Mouse (Mus musculus): Measurements from ENCODE around the gene Slc25a4. TPM values are rescaled to one million over a fixed set of nuclear protein-coding genes. Genes with fewer than 3 reads are reported as not detected.

Gene Slc25a4
- polyA plus RNA-seq, 1 experiment from 2014 or later: 1,621 TPM

DNA sequence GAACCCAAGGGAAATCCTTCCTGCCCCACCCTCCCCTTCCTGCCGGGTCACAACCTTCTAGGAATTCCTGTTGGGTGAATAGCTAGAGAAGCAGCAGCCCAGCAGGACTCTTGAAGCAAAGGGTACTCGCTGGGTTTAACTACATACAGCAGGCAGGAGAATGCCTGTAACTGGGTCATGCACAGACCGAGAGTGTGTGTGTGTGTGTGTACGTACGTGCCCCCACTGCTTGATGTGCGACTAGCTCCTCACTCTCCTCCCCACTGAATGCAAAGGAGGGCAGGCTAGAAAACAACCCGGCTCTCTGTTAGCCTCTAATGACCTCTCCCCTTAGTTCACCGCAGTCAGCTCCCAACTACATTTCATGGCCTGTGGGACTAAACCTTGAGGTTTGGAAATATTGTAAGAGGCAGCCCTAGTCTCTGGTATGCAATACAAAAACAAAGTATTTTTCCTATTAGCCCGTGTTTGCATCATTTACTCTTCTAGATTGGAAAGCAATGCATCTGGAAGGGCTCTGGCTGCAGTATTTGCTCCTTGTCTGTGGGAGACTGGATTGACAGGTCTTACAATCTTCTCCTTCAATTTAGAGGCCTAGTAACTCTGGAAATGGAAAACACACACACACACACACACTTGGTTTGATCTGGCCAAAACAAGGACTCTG lies 6.0 kb downstream of the Slc25a4 start:
- 76% methylated on average over 9 of the region's 9 CpGs for WGBS
- peak overlapping the region; percentile 37 for H3K27ac ChIP-seq (replicated peaks)
- ATAC-seq (ENCODE audit: extremely low read depth, insufficient number of reproducible peaks, low FRiP score, low TSS enrichment): no peak

DNA sequence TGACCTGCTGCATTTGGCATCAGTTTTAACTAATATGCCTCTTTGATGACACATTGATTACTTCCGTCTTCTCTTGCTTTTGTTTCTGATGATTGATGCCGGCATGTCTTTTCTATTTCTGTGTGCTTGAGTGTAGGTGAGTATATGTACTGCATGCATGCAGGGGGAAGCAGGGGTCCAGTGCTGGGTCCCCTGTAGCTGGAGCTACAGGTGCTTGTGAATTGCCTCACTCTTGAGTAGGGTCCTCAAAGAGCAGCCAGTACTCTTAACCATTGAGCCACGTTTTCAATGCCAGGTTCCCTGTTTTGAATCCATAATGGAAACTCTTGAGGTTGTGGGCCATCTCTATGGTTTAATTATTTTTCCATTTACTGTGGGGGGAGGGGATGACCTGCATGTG lies 6.8 kb downstream of the Slc25a4 start:
- Histone ChIP-seq H3K4me2 (no peak overlapping the region), H3K36me3 (peaks cover 72% of the 10 kb centered on the region), H3K9ac (no peak overlapping the region), H3K27me3 (replicated peaks) (no peaks in the 10 kb centered on the region), H3K4me3 (no peak overlapping the region), H3K9me3 (no peaks in the 10 kb centered on the region), H3K27ac (replicated peaks) (no peak overlapping the region; the same call in 1 of the 2 replicates), H3K4me1 (peaks cover 40% of the 10 kb centered on the region)
- 78% methylated on average over 3 of the region's 3 CpGs for WGBS
- ATAC-seq (ENCODE audit: extremely low read depth, insufficient number of reproducible peaks, low FRiP score, low TSS enrichment): no peak

More for the DNA sequence above, 6.0 kb downstream of the Slc25a4 start:
- Histone ChIP-seq H3K4me1 (peaks cover 48% of the 10 kb centered on the region), H3K27me3 (replicated peaks) (no peaks in the 10 kb centered on the region), H3K9me3 (no peaks in the 10 kb centered on the region), H3K9ac (no peak overlapping the region), H3K36me3 (peaks cover 80% of the 10 kb centered on the region), H3K4me2 (no peak overlapping the region), H3K4me3 (no peak overlapping the region)

DNA sequence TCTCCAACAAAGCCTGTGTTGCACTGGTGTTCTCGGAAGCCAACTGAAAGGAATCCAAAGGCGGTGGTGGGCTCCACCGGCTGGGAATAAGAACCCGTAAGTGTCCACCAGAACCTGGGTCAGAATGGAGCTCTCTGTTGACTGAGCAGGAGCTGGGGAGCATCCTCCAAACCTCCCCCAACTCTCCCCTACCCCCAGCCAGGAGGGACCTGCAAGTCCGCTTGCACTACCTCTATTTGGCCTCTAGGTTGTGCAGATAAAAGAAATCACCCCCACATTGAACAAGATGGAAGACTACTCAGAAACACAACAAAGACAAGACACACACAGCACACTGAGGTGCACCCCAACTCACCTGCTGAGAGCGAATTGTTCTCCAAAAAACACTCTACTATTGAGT lies 8.7 kb downstream of the Slc25a4 start:
- Histone ChIP-seq H3K4me2 (no peak overlapping the region), H3K36me3 (peaks cover 64% of the 10 kb centered on the region), H3K9ac (no peak overlapping the region), H3K9me3 (no peaks in the 10 kb centered on the region), H3K27me3 (replicated peaks) (no peaks in the 10 kb centered on the region), H3K4me3 (no peak overlapping the region), H3K27ac (replicated peaks) (no peak overlapping the region), H3K4me1 (peaks cover 21% of the 10 kb centered on the region)
- ATAC-seq (ENCODE audit: extremely low read depth, insufficient number of reproducible peaks, low FRiP score, low TSS enrichment): no peak
- WGBS: 79% methylated on average over 6 of the region's 6 CpGs

DNA sequence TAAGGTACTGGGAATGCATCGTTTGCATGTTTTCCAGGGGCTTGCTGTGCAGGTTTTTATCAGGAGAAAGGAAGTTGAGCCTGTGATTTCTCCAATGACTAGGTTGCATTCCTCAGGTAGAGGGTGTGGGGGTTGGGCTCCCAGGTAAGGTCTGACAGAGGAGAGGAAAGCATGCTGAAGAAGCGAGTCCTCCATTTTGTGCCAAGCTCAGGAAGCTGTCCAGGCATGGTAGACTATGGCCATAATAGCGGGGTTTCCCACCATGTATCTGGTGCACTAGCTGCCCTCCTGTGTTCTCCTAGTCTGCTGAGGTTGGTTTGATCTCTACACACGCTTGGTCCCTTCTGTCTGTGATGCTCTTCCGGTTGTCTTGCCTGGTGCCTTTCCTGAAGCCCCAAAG lies 13.4 kb downstream of the Slc25a4 start:
- Histone ChIP-seq H3K9me3 (no peaks in the 10 kb centered on the region), H3K27ac (replicated peaks) (no peak overlapping the region), H3K36me3 (peaks cover 55% of the 10 kb centered on the region), H3K4me2 (no peak overlapping the region), H3K9ac (no peak overlapping the region), H3K4me3 (no peak overlapping the region), H3K4me1 (no peaks in the 10 kb centered on the region), H3K27me3 (replicated peaks) (no peaks in the 10 kb centered on the region)
- no peak for ATAC-seq (ENCODE audit: extremely low read depth, insufficient number of reproducible peaks, low FRiP score, low TSS enrichment)
- WGBS: 82% methylated on average over 5 of the region's 5 CpGs

DNA sequence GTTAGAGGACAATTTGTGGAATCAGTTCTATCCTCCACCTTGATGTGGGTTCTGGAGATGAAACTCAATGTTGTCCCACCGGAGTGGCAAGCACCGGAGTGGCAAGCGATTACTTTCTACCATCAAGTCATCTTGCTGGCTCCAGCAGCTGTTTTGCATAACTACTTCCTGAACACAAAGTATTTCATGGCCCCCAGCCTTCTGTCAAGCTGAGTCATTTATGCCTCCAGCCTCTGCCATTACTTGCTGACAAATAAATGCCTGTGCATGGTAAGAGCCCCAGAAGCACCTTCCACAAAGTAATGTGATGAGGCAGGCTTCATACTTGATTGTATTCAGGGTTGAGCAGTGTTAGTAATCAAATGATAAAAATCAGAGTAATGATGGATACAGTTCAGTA lies 14.2 kb downstream of the Slc25a4 start:
- Histone ChIP-seq H3K9ac (no peak overlapping the region), H3K27ac (replicated peaks) (no peak overlapping the region), H3K4me3 (no peak overlapping the region), H3K4me1 (no peaks in the 10 kb centered on the region), H3K27me3 (replicated peaks) (no peaks in the 10 kb centered on the region), H3K36me3 (peaks cover 59% of the 10 kb centered on the region), H3K4me2 (no peak overlapping the region), H3K9me3 (no peaks in the 10 kb centered on the region)
- 88% methylated on average over 3 of the region's 3 CpGs for WGBS
- no peak for ATAC-seq (ENCODE audit: extremely low read depth, insufficient number of reproducible peaks, low FRiP score, low TSS enrichment)

DNA sequence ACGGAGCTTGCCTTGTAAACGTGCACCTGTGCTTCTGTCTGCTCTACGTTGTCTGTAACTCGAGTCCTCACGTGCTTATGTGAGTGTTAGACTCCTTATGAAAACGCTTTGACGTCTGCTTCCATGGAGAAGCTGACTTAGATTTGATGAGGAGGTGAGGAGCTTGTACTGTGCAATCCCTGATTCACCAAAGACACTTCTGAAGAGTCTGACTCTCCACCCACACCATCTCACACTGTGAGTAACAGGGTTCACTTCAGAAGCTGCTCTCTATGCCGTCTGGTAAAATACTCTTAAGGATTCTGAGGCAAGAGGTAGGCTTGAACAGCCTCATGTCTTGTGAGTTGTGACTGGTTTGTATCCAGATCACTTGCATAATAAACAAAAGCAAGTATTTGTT lies 18.0 kb downstream of the Slc25a4 start:
- 78% methylated on average over 8 of the region's 8 CpGs for WGBS
- Histone ChIP-seq H3K36me3 (peaks cover 62% of the 10 kb centered on the region), H3K27ac (replicated peaks) (no peak overlapping the region), H3K9me3 (no peaks in the 10 kb centered on the region), H3K4me2 (no peak overlapping the region), H3K9ac (no peak overlapping the region), H3K27me3 (replicated peaks) (no peaks in the 10 kb centered on the region), H3K4me3 (no peak overlapping the region), H3K4me1 (no peaks in the 10 kb centered on the region)
- ATAC-seq (ENCODE audit: extremely low read depth, insufficient number of reproducible peaks, low FRiP score, low TSS enrichment): no peak

DNA sequence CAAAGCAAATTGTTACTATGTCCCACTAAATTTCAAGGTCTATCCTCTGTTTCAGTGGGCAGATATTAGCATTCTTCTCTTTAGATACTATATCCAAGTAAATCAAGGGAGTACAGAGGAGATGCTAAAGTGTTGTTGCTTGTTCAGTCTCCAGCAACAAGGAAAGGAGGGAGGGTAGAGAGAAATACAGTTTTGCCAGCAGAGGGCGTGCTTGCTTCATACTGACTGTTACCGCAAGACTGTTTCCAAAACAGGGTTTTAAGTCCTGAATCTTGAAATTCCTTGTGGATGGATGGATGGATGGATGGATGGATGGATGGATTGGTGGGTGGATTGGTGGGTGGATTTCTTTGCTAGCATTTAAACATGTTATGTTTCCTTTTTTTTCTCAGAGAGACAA lies 25.7 kb downstream of the Slc25a4 start:
- no peak for ATAC-seq (ENCODE audit: extremely low read depth, insufficient number of reproducible peaks, low FRiP score, low TSS enrichment)
- no peak overlapping the region for H3K27ac ChIP-seq (replicated peaks)

DNA sequence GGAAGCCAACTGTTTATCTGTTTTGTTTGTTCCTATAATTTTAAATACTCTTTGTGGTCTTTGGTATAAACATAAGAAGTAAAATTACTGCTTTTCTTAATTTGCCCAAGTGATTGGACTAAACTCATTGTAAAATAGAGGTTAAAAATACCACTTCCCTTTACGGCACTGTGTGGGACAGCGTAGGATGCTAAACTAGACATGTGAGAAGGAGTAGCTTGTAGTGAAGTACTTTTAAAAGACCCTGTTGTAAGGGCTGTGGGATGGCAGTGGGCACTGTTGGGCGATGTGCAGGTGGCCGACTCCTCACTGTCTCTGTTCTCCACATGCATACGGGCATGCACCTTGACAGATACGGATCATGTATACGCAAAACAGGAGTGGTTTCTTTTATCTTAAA lies 30.9 kb downstream of the Slc25a4 start:
- Histone ChIP-seq H3K4me2 (no peak overlapping the region), H3K9ac (no peak overlapping the region), H3K36me3 (peaks cover 31% of the 10 kb centered on the region), H3K27ac (replicated peaks) (no peak overlapping the region), H3K27me3 (replicated peaks) (no peaks in the 10 kb centered on the region), H3K4me1 (no peaks in the 10 kb centered on the region), H3K4me3 (no peak overlapping the region), H3K9me3 (no peaks in the 10 kb centered on the region)
- 86% methylated on average over 7 of the region's 7 CpGs for WGBS
- ATAC-seq (ENCODE audit: extremely low read depth, insufficient number of reproducible peaks, low FRiP score, low TSS enrichment): no peak

More for the DNA sequence above, 25.7 kb downstream of the Slc25a4 start:
- H3K9ac ChIP-seq: no peak overlapping the region
- no peaks in the 10 kb centered on the region for H3K9me3 ChIP-seq
- peaks cover 24% of the 10 kb centered on the region for H3K36me3 ChIP-seq
- 5% methylated on average over 2 of the region's 2 CpGs for WGBS
- peaks cover 8% of the 10 kb centered on the region for H3K4me1 ChIP-seq
- no peak overlapping the region for H3K4me2 ChIP-seq
- H3K4me3 ChIP-seq: no peak overlapping the region
- H3K27me3 ChIP-seq (replicated peaks): no peaks in the 10 kb centered on the region

DNA sequence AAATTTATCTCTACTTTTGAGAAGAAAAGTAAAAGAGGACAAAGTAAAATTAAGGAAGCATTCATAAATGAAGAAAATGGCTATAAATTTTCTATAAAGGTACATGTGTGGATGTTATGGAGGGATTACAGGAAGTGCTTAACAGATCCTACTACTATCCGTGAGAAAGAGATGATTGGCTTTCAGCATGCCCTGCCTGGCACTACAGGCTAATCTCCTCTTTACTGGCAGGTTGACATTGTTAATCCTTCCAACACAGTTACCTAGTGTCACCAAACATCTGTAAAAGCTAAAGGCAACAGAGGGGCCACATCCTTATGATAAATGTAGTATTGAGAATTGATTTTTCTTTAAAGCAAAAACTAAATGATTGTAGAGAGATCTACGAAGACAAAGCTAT lies 37.4 kb downstream of the Slc25a4 start:
- Histone ChIP-seq H3K4me2 (no peak overlapping the region), H3K27ac (replicated peaks) (no peak overlapping the region), H3K27me3 (replicated peaks) (no peaks in the 10 kb centered on the region), H3K4me1 (no peaks in the 10 kb centered on the region), H3K9me3 (no peaks in the 10 kb centered on the region), H3K9ac (no peak overlapping the region), H3K4me3 (no peak overlapping the region), H3K36me3 (peaks cover 30% of the 10 kb centered on the region)
- WGBS: 53% methylated on average over 2 of the region's 2 CpGs
- no peak for ATAC-seq (ENCODE audit: extremely low read depth, insufficient number of reproducible peaks, low FRiP score, low TSS enrichment)

DNA sequence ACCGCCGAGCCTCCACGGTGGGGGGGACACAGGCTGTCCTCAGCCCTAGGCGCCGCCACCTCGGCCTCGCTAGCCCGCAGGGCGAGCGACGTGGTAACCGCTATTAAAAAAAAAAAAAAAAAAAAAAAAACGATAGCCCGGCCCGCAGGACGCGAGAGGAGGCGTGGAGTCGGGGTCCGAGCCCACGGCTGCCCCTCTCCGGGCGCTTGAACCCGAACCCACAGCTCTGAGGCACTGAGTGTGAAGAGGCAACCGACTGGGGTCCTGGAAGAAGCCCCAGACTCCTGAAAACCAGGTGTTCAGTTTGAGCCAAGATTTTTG lies 47.3 kb downstream of the Slc25a4 start:
- ATAC-seq (ENCODE audit: extremely low read depth, insufficient number of reproducible peaks, low FRiP score, low TSS enrichment): no peak
- H3K9me3 ChIP-seq: no peaks in the 10 kb centered on the region
- 0 out of 2 replicates have a peak, but pooled peaks cover 3% of the 10 kb centered on the region for H3K36me3 ChIP-seq
- peak overlapping the region; percentile 87 for H3K27ac ChIP-seq (replicated peaks)
- peak overlapping the region; percentile 88 for H3K9ac ChIP-seq
- peaks cover 22% of the 10 kb centered on the region for H3K4me1 ChIP-seq
- H3K4me3 ChIP-seq: peak overlapping the region; percentile 85
- no peaks in the 10 kb centered on the region for H3K27me3 ChIP-seq (replicated peaks)
- 0% methylated on average over 24 of the region's 25 CpGs for WGBS
- H3K4me2 ChIP-seq: peak overlapping the region; percentile 83

DNA sequence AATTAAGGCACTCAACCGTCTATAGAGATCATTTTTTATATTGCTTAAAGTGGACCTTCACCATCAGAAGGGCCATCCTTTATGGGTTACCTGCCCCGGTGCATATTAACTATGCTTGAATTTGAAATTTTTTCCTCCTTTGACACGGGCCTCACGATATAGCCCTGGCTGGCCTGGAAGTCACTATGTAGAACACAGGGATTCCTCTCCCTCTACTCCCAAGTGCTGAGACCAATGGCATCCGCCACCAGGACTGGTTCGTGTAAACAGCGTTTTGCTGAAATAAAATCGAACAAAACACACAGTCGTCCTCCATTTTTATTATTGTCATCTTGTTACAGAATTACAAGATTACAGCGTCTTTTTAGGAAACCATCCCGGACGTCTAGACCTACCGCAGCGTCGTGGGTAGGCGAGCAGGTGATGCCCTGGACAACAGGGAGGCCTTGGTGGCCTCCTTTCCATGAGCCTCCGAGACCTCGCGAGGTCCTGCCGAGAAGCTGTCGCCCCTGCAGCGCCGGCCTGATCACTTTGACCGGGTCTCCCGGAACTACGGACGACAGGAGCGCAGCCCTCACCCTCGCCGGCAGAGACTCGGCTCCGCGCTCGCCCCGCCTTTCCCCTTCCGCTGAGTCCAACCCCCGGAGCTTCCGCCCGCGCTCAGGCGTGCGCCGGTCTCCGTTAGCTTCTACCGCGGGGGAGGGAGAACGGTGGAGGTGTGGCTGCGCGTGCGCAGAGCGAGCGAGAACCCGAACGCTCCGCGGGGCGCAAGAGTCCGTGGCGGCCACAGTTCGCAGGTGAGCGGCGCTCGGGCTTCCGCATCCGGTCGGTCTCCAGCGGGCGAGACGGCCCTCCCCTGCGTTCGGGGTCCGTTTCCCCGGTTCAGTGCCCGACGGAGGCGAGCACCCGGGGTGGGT lies 47.9 kb downstream of the Slc25a4 start:
- ATAC-seq (ENCODE audit: extremely low read depth, insufficient number of reproducible peaks, low FRiP score, low TSS enrichment): peak; percentile 98
- Histone ChIP-seq H3K4me1 (peaks cover 22% of the 10 kb centered on the region), H3K27ac (replicated peaks) (peak overlapping the region; percentile 87), H3K4me2 (peak overlapping the region; percentile 83), H3K9ac (peak overlapping the region; percentile 88), H3K4me3 (peak overlapping the region; percentile 85), H3K9me3 (no peaks in the 10 kb centered on the region), H3K36me3 (0 out of 2 replicates have a peak, but pooled peaks cover 3% of the 10 kb centered on the region), H3K27me3 (replicated peaks) (no peaks in the 10 kb centered on the region)
- 3% methylated on average over 65 of the region's 77 CpGs for WGBS
